10 mouse cellular contexts compared by ENCODE assay signal in the genomic region with DNA sequence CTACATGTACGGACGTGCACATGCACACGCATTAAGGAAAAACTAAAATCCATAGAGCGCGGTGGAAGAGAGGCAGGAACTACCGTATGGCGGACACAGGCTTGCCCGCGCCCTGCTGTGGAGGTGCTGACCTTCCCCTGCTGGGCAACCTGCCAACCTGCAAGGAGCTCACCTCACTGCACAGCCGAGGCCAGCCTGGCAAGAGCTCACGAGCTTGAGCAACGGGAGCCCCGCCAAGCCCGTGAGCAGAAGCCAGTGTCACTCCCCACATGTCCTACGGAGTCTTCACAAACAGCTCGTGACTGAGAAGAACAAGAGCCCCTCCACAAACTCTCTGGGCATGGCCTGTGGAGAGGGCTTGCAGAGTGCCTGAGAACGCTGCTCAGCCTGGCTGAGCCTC. TPM values are rescaled to one million over a fixed set of nuclear protein-coding genes. Genes with fewer than 3 reads are reported as not detected.
DNase-seq lines count a peak whose midpoint lies in the region; ATAC-seq and TF ChIP-seq lines count a peak whose summit lies in the region.
"Had no signal": no experiment of that assay in that cellular context is flagged by ENCODE, and none has a peak within 500 bp of the region (broad histone marks: within the 10 kb centered on the region; RNA-seq: fewer than 3 reads in every experiment).

No protein-coding gene starts in this region.

- no peak for TF ChIP-seq CTCF in cerebellum, adult 2 months (IDR thresholded peaks at IDR 0.05; ENCODE audit: borderline replicate concordance, insufficient read depth, low read depth, low read length)
- TF ChIP-seq CTCF in heart, postnatal 0 days (IDR thresholded peaks at IDR 0.05; ENCODE audit: low read depth) = no peak

- peak; percentile 55; the same call in 1 of the 2 replicates for TF ChIP-seq EP300 in heart, postnatal 0 days (IDR thresholded peaks at IDR 0.05; ENCODE audit: low read depth)

- no peaks in the 10 kb centered on the region for H3K9me3 ChIP-seq in limb, embryonic 15.5 days
- no peaks in the 10 kb centered on the region for H3K9me3 ChIP-seq in limb, embryonic 10.5 days (replicated peaks)
- no peaks in the 10 kb centered on the region for H3K9me3 ChIP-seq in heart, postnatal 0 days (replicated peaks; ENCODE audit: control insufficient read depth, low read length)
- H3K9me3 ChIP-seq in liver, embryonic 12.5 days (replicated peaks) = no peaks in the 10 kb centered on the region
- no peaks in the 10 kb centered on the region for H3K9me3 ChIP-seq in stomach, embryonic 16.5 days (replicated peaks; ENCODE audit: control insufficient read depth, low read length)

- peak; percentile 44; the same call in 1 of the 2 replicates for ATAC-seq in limb, embryonic 15.5 days (ENCODE audit: insufficient number of reproducible peaks, low FRiP score, low TSS enrichment, low read depth)
- peak; percentile 94 for ATAC-seq in heart, postnatal 0 days (ENCODE audit: insufficient read depth, low read depth)
- 0 out of 2 replicates have a peak, but pooled peaks have one; percentile 49 for ATAC-seq in liver, embryonic 12.5 days
- ATAC-seq in stomach, embryonic 16.5 days (ENCODE audit: insufficient read depth, low FRiP score) = peak; percentile 72; the same call in 1 of the 2 replicates

- TF ChIP-seq POLR2A in cerebellum, adult 2 months (IDR thresholded peaks at IDR 0.05; ENCODE audit: borderline replicate concordance, insufficient read depth, low read length) = no peak

- H3K9ac ChIP-seq in limb, embryonic 15.5 days = no peak overlapping the region
- no peak overlapping the region for H3K9ac ChIP-seq in heart, postnatal 0 days (replicated peaks; ENCODE audit: low read depth, low read length)
- H3K9ac ChIP-seq in liver, embryonic 12.5 days = no peak overlapping the region
- 0 out of 2 replicates have a peak overlapping the region, but pooled peaks have one; percentile 3 for H3K9ac ChIP-seq in stomach, embryonic 16.5 days (ENCODE audit: low read length)

- H3K27ac ChIP-seq in limb, embryonic 15.5 days = no peak overlapping the region
- H3K27ac ChIP-seq in limb, embryonic 10.5 days = no peak overlapping the region
- no peak overlapping the region for H3K27ac ChIP-seq in cerebellum, adult 2 months (ENCODE audit: insufficient read depth, low read length)
- H3K27ac ChIP-seq in heart, postnatal 0 days (ENCODE audit: low read depth) = peak overlapping the region; percentile 77
- H3K27ac ChIP-seq in liver, embryonic 12.5 days = no peak overlapping the region
- no peak overlapping the region for H3K27ac ChIP-seq in stomach, embryonic 16.5 days (ENCODE audit: low read length)

- no peak overlapping the region for H3K4me3 ChIP-seq in limb, embryonic 15.5 days
- no peak overlapping the region for H3K4me3 ChIP-seq in limb, embryonic 10.5 days
- H3K4me3 ChIP-seq in cerebellum, adult 2 months (replicated peaks; ENCODE audit: insufficient read depth, low read depth, low read length) = peak overlapping the region; percentile 56
- H3K4me3 ChIP-seq in heart, postnatal 0 days (ENCODE audit: low read depth, low read length) = peak overlapping the region; percentile 10; the same call in 1 of the 2 replicates
- H3K4me3 ChIP-seq in liver, embryonic 12.5 days = no peak overlapping the region
- no peak overlapping the region for H3K4me3 ChIP-seq in stomach, embryonic 16.5 days (replicated peaks; ENCODE audit: low read length)
- H3K4me3 ChIP-seq: erythroblast, embryonic 14.5 days; myocyte had no signal

- no peaks in the 10 kb centered on the region; the same call in 1 of the 2 replicates for H3K36me3 ChIP-seq in limb, embryonic 15.5 days
- peaks cover 25% of the 10 kb centered on the region for H3K36me3 ChIP-seq in limb, embryonic 10.5 days
- no peaks in the 10 kb centered on the region for H3K36me3 ChIP-seq in heart, postnatal 0 days (replicated peaks; ENCODE audit: control insufficient read depth, insufficient read depth, low read length)
- peaks cover 3% of the 10 kb centered on the region; the same call in 1 of the 2 replicates for H3K36me3 ChIP-seq in liver, embryonic 12.5 days
- no peaks in the 10 kb centered on the region for H3K36me3 ChIP-seq in stomach, embryonic 16.5 days (ENCODE audit: control insufficient read depth, insufficient read depth, low read length)

- H3K27me3 ChIP-seq in limb, embryonic 15.5 days = no peaks in the 10 kb centered on the region
- no peaks in the 10 kb centered on the region for H3K27me3 ChIP-seq in limb, embryonic 10.5 days (ENCODE audit: low read depth, poor library complexity, severe bottlenecking)
- H3K27me3 ChIP-seq in cerebellum, adult 2 months (ENCODE audit: control insufficient read depth, insufficient read depth, low read length) = no peaks in the 10 kb centered on the region
- H3K27me3 ChIP-seq in heart, postnatal 0 days (ENCODE audit: control insufficient read depth, insufficient read depth, low read length) = no peaks in the 10 kb centered on the region
- H3K27me3 ChIP-seq in liver, embryonic 12.5 days (replicated peaks) = no peaks in the 10 kb centered on the region
- H3K27me3 ChIP-seq in stomach, embryonic 16.5 days (ENCODE audit: control insufficient read depth, insufficient read depth, low read length) = no peaks in the 10 kb centered on the region

- 64% methylated on average over 17 of the region's 17 CpGs for WGBS in limb, embryonic 15.5 days
- WGBS in limb, embryonic 10.5 days = 91% methylated on average over 17 of the region's 17 CpGs
- WGBS in cerebellum, adult 2 months = 4% methylated on average over 17 of the region's 17 CpGs
- 32% methylated on average over 17 of the region's 17 CpGs for WGBS in heart, postnatal 0 days
- WGBS in liver, embryonic 12.5 days (ENCODE audit: insufficient replicate concordance) = 81% methylated on average over 17 of the region's 17 CpGs
- 61% methylated on average over 17 of the region's 17 CpGs for WGBS in stomach, embryonic 16.5 days

- no peak overlapping the region for H3K4me2 ChIP-seq in limb, embryonic 15.5 days
- peak overlapping the region; percentile 45 for H3K4me2 ChIP-seq in heart, postnatal 0 days (ENCODE audit: low read depth, low read length)
- no peak overlapping the region for H3K4me2 ChIP-seq in liver, embryonic 12.5 days
- no peak overlapping the region; the same call in 1 of the 2 replicates for H3K4me2 ChIP-seq in stomach, embryonic 16.5 days (ENCODE audit: low read depth, low read length)

- no peak for DNase-seq in limb, embryonic 10.5 days (ENCODE audit: low spot score)
- DNase-seq in cerebellum, adult 2 months = peak; percentile 89 to 92
- peak; percentile 82 for DNase-seq in heart, postnatal 0 days (ENCODE audit: low spot score)
- no peak for DNase-seq in thymus, postnatal 25 days
- DNase-seq in embryo, embryonic 10 days (ENCODE audit: low spot score) = no peak

- peaks cover 16% of the 10 kb centered on the region for H3K4me1 ChIP-seq in limb, embryonic 15.5 days
- H3K4me1 ChIP-seq in limb, embryonic 10.5 days = peaks cover 14% of the 10 kb centered on the region
- H3K4me1 ChIP-seq in cerebellum, adult 2 months (ENCODE audit: control insufficient read depth, insufficient read depth, low read length) = peaks cover 18% of the 10 kb centered on the region
- H3K4me1 ChIP-seq in heart, postnatal 0 days (ENCODE audit: control insufficient read depth, insufficient read depth) = peaks cover 15% of the 10 kb centered on the region; the same call in 1 of the 2 replicates
- H3K4me1 ChIP-seq in liver, embryonic 12.5 days = peaks cover 17% of the 10 kb centered on the region
- peaks cover 15% of the 10 kb centered on the region; the same call in 1 of the 2 replicates for H3K4me1 ChIP-seq in stomach, embryonic 16.5 days (ENCODE audit: control insufficient read depth, insufficient read depth, low read length)

RNA-seq across cellular contexts. Expression of a gene that starts 18.1 kb away (rescaled TPM):
- 45.6 and 52.1 TPM in 2 replicates for polyA plus RNA-seq in limb, embryonic 15.5 days (2015; fragmentation: Nextera tagmentation; extraction: Ambion mirVana)
- 65.0 and 66.1 TPM in 2 replicates for polyA plus RNA-seq in limb, embryonic 10.5 days (2016; fragmentation: Nextera tagmentation; extraction: Ambion mirVana)
- 48.5 and 52.5 TPM in 2 replicates for polyA plus RNA-seq in cerebellum, adult 2 months (2012; rRNA removed)
- 43.9 and 49.2 TPM in 2 replicates for total RNA-seq in heart, postnatal 0 days (2014; rRNA removed; ENCODE audit: low replicate concordance)
- polyA plus RNA-seq in heart, postnatal 0 days (2015; fragmentation: Nextera tagmentation; extraction: Ambion mirVana) = 35.4 and 38.1 TPM in 2 replicates
- polyA plus RNA-seq in liver, embryonic 12.5 days (2016; fragmentation: Nextera tagmentation; extraction: Ambion mirVana) = 31.8 and 34.7 TPM in 2 replicates
- 49.8 and 51.2 TPM in 2 replicates for polyA plus RNA-seq in stomach, embryonic 16.5 days (2015; fragmentation: Nextera tagmentation; extraction: Ambion mirVana)

RNA-seq across cellular contexts. Expression of a gene that starts 22.4 kb away (rescaled TPM):
- polyA plus RNA-seq in limb, embryonic 15.5 days (2015; fragmentation: Nextera tagmentation; extraction: Ambion mirVana) = 38.7 and 38.8 TPM in 2 replicates
- 30.6 and 33.8 TPM in 2 replicates for polyA plus RNA-seq in limb, embryonic 10.5 days (2016; fragmentation: Nextera tagmentation; extraction: Ambion mirVana)
- 60.3 and 72.7 TPM in 2 replicates for polyA plus RNA-seq in cerebellum, adult 2 months (2012; rRNA removed)
- total RNA-seq in heart, postnatal 0 days (2014; rRNA removed; ENCODE audit: low replicate concordance) = 13.3 and 20.8 TPM in 2 replicates
- polyA plus RNA-seq in heart, postnatal 0 days (2015; fragmentation: Nextera tagmentation; extraction: Ambion mirVana) = 22.9 and 26.2 TPM in 2 replicates
- polyA plus RNA-seq in liver, embryonic 12.5 days (2016; fragmentation: Nextera tagmentation; extraction: Ambion mirVana) = 24.4 and 25.3 TPM in 2 replicates
- polyA plus RNA-seq in stomach, embryonic 16.5 days (2015; fragmentation: Nextera tagmentation; extraction: Ambion mirVana) = 32.3 and 35.8 TPM in 2 replicates

RNA-seq across cellular contexts. Expression of a gene that starts 45.0 kb away (rescaled TPM):
- polyA plus RNA-seq in limb, embryonic 15.5 days (2015; fragmentation: Nextera tagmentation; extraction: Ambion mirVana) = 0.37 TPM in 1 of 2 replicates, not detected in the other
- 0.23 and 0.24 TPM in 2 replicates for polyA plus RNA-seq in limb, embryonic 10.5 days (2016; fragmentation: Nextera tagmentation; extraction: Ambion mirVana)
- 0.17 and 0.29 TPM in 2 replicates for polyA plus RNA-seq in cerebellum, adult 2 months (2012; rRNA removed)
- not detected in 2 replicates for total RNA-seq in heart, postnatal 0 days (2014; rRNA removed; ENCODE audit: low replicate concordance)
- not detected in 2 replicates for polyA plus RNA-seq in heart, postnatal 0 days (2015; fragmentation: Nextera tagmentation; extraction: Ambion mirVana)
- 0.35 TPM in 1 of 2 replicates, not detected in the other for polyA plus RNA-seq in liver, embryonic 12.5 days (2016; fragmentation: Nextera tagmentation; extraction: Ambion mirVana)
- polyA plus RNA-seq in stomach, embryonic 16.5 days (2015; fragmentation: Nextera tagmentation; extraction: Ambion mirVana) = not detected in 2 replicates
- polyA plus RNA-seq: myocyte had no signal

RNA-seq across cellular contexts. Expression of a gene that starts 55.9 kb away (rescaled TPM):
- polyA plus RNA-seq in limb, embryonic 15.5 days (2015; fragmentation: Nextera tagmentation; extraction: Ambion mirVana) = 27.6 and 27.9 TPM in 2 replicates
- 56.2 and 59.6 TPM in 2 replicates for polyA plus RNA-seq in limb, embryonic 10.5 days (2016; fragmentation: Nextera tagmentation; extraction: Ambion mirVana)
- polyA plus RNA-seq in cerebellum, adult 2 months (2012; rRNA removed) = 6.3 and 6.4 TPM in 2 replicates
- total RNA-seq in heart, postnatal 0 days (2014; rRNA removed; ENCODE audit: low replicate concordance) = 0.12 and 2.0 TPM in 2 replicates
- 10.3 and 10.7 TPM in 2 replicates for polyA plus RNA-seq in heart, postnatal 0 days (2015; fragmentation: Nextera tagmentation; extraction: Ambion mirVana)
- polyA plus RNA-seq in liver, embryonic 12.5 days (2016; fragmentation: Nextera tagmentation; extraction: Ambion mirVana) = 23.2 and 25.9 TPM in 2 replicates
- polyA plus RNA-seq in stomach, embryonic 16.5 days (2015; fragmentation: Nextera tagmentation; extraction: Ambion mirVana) = 22.3 and 24.5 TPM in 2 replicates

Comparison
In these comparisons a context has a peak if more than half of its experiments do, and no peak if none do; other contexts are left out.
1. ATAC-seq: peak in every context shown above with its lines; median percentile 94 in heart, postnatal 0 days; 72 in stomach, embryonic 16.5 days; 49 in liver, embryonic 12.5 days; 44 in limb, embryonic 15.5 days.
2. H3K4me3 ChIP-seq: peak in cerebellum, adult 2 months (single experiment) and heart, postnatal 0 days (single experiment); none in limb, embryonic 15.5 days (single experiment), limb, embryonic 10.5 days (single experiment), liver, embryonic 12.5 days (single experiment) and stomach, embryonic 16.5 days (single experiment).
3. DNase-seq: peak in cerebellum, adult 2 months (2 of 2) and heart, postnatal 0 days (single experiment); none in limb, embryonic 10.5 days (single experiment), thymus, postnatal 25 days (single experiment) and embryo, embryonic 10 days (single experiment).